Mouse (Mus musculus) mesoderm, embryonic 11.5 days (tissue): ENCODE measurements around the gene AI597479.

Source experiments
- DNase-seq: peaks from one replicate; pipeline ENCODE4 v3.0.0-alpha.2; 2012; ENCODE audit warnings: low read depth, low spot score

The AI597479 gene

DNA sequence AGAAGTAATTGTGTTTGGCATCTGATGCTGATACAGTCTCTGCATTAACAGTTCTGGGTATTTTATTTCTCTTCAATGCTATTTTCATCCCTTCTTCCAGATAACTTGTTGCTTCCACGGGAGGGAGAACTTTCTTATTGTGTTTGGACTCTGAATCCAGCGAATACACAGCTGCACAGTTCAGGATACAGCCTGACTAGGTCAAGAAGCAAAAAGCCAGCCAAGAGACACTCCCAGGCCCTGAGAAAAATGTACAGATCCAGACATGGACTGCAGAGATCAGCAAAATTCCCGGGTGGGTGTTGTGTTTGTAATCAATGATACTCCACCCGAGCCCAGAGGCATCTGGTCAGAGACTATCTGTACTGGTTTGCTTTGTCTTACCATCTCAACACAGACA, 60.9 kb downstream of the AI597479 start:
- DNase-seq, result no peak

GRCm38 (mm10) chr1:43162394-43162793, 63.9 kb downstream of the AI597479 start:
- DNase-seq, result no peak

DNA sequence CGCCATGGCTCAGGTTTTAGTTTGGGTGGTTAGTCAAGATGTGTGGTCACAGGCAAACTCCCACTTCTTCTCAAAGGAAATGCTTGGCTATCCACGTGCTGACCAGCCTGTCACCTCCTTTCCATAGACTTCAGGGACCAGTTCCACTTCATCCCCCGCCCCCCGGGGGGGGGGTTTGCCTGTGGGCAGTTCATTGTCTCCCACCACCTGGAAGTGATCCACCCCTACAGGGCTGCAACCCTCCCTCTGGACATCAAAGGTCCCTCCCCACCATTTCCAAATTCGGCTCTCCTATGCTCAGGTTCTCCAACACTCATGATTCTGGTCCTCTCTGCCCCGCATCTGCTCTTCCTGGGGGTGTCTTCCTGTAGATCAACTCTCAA, 64.6 kb downstream of the AI597479 start:
- DNase-seq, result peak; percentile 22

GRCm38 (mm10) chr1:43163467-43164418, 65.2 kb downstream of the AI597479 start:
- peak; percentile 77 for DNase-seq

GRCm38 (mm10) chr1:43164582-43164981, 66.1 kb downstream of the AI597479 start:
- no peak for DNase-seq
